Mouse (Mus musculus) lung, postnatal 0 days (tissue): ENCODE results near the gene Tenm3.

Experiments used
- CTCF ChIP-seq: IDR thresholded peaks from 2 replicates; pipeline ENCODE4 v1.5.1; 2016; ENCODE audit warnings: antibody characterized with exemption, mild to moderate bottlenecking
- EP300 ChIP-seq: IDR thresholded peaks from 2 replicates; pipeline ENCODE4 v1.6.1; 2016; ENCODE audit warnings: antibody characterized with exemption, mild to moderate bottlenecking, control low read depth

GRCm38 (mm10) chr8:48842516-48842990 is 1.2 kb downstream of the Tenm3 start:
- TF ChIP-seq CTCF, result no peak
- no peak for TF ChIP-seq EP300
